Mouse (Mus musculus) frontal cortex, postnatal 36 days (tissue): ENCODE data around the gene Pcdh9.

ENCODE experiments used
- DNase-seq, 2 experiments: peaks; one replicate each; pipeline ENCODE4 v3.0.0; 2022; ENCODE audit warnings: low spot score in 2 of 2

Pcdh9 gene

DNA sequence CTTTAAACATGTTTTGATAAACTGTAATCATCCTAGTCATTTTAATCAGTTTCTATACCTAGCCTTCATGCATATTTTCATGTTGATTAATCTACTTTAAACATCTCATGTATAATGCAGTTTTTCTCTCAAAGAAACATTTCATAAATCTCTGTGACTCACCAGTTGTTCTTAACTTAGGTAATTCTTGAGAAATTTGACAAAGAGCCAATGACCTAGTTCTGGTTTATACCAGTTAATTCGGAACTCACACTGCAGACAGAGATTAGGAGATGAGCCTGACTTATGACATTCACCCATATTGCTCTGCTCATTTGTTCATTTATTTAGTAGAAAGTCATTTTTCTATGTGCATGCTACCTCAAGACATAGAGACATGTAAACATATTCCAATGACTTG is 328.9 kb downstream of the Pcdh9 start:
- DNase-seq, result no peak

DNA sequence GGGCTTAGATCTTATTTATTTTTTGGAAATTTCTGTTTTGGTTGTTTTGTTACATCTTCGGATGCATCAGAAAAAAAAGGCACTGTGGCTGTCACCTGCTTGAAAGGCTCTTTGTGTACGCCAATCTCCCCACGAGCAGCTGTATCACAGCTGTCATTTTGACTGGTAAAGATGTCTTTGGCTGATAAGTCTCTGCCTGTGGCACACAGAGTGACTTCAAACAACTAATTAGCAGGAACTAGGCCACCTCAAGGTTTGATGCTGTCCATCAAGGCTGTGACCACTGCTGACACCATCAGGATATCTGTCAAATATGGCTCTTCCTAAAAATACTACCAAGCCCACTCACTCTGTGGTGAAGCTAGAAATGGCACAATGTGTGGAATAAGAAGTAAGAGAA is 336.7 kb downstream of the Pcdh9 start:
- no peak for DNase-seq

DNA sequence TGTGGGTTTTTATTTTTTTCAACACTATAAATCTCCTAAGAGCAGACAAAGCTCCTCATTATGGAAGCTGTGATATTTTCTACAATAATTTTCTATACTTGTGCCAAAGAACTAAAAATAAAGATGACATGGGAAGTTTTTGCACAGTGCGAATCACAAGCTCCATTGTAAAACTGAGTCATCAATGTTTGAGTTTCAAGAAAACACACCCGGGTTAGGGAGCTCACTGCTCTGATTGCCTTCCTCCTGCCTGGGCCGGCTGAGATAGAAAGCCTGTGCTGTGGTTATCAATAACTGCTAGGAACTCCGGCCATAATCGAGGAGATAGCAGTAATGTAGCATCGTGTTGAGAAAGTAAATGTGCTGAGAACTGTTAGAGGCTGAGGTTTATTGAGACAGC is 344.9 kb downstream of the Pcdh9 start:
- peak in 1 of 2 experiments; percentile 51 for DNase-seq

DNA sequence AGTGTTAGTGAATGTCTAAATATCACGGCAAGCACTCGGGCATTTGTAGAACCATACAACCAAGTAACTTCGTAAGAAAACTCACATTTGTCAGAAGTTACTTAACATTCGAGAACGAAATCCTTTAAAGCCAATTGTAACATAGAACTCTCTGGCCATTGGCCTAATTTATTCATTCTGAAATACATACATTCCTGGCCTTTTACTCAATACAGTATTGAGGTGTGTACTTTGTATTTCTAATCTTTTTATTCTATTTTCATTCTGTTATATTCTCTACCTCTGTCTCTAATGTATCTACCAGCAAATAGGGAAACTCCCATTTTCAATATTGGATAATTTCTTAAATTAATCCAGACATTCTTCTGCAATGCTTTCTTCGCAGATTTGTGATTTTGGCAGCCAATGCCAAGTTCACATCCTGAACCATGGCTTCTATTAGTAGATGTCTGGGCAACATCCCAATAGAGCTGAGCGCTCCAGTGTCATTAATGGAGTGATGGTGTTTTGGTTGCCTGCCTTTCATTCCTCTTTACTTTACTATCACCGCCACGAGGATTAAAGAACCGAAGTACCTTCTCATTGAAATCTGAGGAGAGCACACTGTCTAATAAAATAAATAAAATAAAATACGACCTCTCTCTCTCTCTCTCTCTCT is 346.4 kb downstream of the Pcdh9 start:
- no peak for DNase-seq

DNA sequence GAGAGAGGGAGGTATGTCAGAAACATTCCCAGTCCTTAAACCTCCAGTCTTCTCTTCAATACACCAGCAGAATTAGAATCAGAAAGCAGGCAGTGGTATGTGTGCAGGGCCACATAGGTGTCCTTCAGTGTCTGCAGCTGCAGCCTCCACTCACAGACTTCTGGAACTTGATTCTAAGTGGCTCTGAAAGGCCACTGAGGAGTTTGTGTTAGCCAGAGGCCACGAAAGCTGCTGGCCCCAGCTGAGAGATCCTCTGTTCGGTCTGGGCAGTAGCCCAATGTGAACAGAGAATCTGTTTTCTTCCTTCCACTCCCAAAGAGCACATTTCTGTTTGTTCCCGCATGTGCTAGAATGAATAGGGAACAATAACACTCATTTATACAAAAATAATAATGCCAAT is 346.9 kb downstream of the Pcdh9 start:
- DNase-seq, result peak; percentile 31 to 66

DNA sequence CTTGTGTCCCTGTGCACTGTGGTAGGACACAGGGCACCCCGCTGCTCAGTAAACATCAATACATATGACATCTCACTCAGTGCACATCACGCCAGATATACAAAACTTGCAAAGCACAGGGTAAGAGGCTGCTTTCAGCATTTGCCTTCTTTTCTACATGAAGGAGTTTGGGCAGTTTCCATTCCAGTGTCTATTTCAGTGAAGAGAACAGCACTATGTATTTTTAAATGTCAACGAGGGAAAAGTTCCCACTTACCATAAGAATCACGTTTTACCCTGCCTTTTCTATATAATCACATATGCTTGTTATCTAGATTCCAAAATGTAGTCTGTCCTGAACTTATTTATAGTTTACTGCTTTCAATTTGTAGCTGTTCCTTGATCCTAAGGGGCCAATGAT is 355.6 kb downstream of the Pcdh9 start:
- DNase-seq, result no peak

DNA sequence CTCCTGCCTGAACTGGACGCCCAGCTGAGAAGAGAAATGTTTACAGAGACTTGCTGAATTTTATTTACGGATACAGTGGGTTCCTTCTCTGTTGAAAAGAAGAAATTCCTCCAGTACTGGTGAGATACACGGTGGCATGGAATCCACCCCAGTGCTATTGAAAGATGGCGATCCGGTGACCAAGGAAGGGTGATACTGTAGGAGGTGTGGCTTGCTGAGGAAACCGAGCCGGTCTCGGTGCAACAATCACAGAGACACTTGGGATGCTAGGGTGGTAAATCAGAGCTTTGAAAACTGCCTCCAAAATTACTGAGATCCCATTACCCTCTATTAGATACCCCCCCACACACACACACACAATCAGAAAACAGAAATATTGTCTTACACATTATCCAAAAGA is 367.0 kb downstream of the Pcdh9 start:
- no peak for DNase-seq

DNA sequence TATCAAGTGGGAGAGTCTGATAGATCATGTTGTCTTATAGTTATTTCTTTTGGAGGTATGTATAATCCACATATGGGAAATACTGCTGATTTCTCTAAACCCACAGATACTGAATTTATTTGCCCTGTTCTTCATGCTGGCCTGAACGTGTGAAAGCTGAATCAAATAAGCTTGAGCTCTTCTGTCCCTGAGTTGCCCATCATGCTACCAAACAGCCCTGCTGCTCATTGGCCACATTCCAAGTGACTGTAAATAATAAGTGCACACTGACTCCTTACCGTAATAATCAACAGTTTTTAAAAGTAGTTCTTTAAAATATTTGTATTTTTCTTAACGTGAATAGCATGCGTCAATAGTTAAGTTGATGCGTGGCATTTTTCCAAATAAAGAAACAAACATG is 370.3 kb downstream of the Pcdh9 start:
- DNase-seq, result no peak

DNA sequence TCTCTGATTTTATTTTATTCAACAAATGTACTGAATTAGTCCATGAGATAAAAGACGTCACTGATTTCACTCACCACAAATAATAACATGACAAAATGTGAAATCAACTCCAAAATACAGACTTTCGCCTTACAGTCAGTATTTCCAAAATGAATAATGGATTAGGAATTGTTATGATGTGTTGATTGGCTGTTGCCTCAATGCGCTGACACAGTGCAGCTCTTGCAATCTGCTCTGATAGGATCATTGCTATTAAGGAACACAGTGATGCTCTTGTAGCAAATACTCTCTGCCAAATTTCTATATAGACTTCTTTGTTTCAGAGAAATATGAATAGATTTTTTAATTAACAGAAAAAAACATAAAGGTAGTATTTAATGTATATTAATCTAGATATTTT is 373.8 kb downstream of the Pcdh9 start:
- no peak for DNase-seq

DNA sequence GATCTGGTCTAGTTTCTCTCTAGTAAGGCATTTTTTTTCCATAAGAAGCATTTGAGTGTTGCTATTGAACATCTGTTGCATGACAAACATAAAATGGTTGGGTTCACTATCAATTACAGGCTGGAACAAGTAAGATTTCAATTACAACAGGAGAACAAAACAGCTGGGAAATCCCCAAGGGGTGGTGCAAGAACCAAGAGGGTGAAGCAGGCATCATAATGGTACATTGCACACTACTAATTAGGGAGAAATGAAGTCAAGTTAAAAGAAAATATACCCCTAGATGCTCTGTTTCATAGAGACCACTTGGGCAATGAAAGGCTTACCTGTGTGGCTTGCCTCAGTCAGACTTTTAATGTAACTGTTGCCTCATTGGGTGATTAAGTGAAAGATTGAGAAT is 384.4 kb downstream of the Pcdh9 start:
- DNase-seq, result no peak

DNA sequence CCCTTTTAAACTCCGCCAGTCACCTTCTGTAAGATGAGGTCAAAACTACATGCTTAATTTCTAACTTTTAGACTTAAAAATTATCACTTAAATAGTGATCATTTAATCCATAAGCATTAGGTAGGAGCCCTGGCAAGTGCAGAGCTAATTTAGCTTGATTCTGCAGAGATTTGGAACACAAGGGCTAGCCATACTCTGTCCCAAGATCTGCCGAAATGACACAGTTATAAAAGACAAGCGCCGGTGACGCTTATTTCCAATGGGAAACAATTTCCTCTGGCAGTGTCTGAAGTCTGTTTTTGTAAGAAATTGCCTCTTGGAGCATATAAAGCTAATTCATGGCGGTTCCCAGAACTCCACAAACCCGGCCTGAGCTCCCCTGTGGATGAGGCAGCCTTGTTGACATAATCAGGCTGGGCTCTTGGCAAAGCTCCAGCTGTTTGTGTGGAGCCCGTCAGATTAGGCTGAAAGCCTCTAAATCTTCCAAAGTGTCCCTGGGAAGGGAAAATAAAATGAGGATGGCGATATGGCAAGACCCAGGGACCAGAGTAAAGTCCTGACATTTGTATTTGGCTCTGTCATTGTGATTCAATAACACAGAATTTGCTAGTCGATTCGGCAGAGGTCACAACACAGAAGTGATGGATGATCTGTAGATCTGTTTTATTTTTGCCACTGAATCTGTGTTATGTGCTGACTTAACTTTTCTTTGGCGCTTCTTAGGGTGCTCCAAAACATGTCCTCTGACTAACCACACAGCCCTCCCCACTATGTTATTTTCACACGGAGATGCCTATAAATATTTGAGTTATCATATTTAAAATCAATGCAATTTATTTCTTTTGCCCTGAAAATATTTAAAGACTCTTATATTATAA is 391.4 kb downstream of the Pcdh9 start:
- DNase-seq, result peak; percentile 27 to 37

DNA sequence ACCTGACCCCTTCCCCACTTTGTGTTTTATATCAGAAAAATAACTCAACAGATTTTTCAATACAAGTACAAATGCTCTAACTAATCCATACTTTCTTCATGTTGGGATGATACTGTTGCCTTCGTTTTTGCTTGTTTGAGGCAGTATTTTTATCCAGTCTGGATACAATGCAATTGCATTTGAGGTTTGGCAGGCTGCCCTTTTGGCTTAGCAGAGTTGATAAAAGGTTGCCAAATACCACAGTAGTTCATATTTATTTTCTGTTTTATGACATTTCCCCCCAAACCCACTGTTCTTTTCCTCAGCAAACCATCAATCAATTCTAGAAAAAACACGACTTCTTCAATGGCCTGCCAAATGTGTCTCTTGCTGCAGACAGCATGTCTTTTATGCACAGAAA is 415.5 kb downstream of the Pcdh9 start:
- DNase-seq, result no peak

DNA sequence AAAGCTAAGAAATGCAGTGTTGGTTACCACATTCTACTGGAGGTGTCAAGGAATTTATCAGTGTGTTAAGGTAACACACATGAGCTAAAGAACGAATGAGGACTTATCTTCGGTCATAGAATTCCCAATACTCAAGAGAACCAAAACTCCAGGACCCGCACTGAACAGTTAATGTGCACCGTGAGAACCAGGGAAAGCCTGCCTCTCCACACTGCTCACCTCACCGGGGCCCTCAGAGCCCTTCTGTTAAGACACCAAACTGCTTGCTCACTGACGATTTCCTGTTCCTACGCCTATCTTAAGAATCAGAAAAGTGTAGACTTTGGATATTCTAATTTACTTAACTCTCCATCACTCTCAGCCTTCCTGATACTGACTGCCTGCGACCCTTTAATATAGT is 418.0 kb downstream of the Pcdh9 start:
- no peak for DNase-seq

DNA sequence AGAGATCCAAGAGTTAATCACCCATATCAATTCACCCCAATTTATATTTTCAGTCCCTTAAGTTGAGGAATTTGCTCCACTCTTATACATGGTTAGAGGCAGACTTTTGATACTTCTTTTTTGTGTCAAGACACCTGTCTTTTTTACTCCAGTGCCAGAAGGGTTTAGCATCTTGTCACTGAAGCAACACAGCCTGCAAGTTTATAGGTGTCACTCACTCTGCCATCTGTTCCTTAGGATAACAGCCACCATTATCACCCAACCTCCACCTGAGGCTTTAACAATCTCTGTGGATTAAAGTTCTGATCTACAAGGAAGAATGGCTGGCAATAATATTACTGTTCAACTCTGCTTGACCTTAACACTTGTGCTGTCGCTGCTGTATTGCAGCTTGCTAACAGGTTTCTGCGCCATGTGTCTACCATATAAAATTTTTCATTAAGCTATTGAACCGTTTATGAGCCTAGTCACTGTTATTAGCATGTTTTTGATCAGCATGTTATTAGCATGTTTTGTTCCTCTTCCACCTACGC is 427.1 kb downstream of the Pcdh9 start:
- no peak for DNase-seq

DNA sequence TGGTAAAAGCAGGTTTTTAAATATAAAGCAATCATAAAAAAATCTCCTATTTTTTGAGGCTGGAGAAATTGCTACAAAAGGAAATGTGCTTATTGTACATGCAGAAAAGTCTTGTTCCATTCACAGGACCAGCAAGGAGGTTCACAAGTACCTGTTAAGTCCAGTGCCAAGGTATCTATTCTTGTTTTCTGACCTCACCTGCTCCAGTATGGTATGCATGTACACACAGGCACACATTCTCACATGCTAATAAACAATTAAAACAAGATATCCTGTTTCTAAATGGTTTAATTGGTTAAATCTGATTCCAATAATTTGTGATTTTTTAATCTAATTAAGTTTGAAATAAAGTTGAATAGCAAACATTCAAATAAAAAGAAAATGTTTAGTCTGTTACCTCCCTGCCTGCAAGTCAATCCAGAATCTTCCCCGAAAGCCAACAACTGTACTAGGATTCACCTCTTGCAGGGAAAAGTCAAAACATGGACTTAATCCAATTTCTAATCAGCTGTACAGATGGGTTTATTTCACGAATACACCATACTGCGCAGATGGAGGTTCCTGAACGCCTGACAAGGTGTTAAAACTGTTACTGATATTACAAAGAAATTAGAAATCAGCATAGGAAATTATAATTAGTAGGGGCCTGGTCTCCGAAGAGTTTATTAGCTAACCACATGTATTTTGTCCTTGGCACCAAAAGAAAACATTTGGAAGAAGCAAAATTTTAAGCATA is 439.4 kb downstream of the Pcdh9 start:
- DNase-seq, result no peak

DNA sequence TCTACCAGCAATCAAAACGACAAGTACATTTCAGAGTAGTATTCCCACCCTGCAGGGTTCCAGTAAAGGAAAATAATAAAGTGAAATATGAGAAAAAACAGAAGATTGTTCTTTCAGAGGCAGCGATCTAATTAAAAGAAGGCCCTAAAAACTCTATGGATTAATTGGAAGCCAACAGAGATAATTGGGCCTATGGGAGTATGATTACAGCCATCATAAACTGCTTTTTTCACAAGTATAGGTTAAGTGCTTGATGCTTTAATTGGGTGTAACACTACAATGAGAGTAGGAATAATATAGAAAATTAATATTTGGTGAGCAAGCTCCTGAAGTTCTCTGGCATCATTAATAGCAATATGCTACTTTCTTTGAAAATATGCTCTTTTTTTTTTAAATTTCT is 448.6 kb downstream of the Pcdh9 start:
- DNase-seq, result no peak

DNA sequence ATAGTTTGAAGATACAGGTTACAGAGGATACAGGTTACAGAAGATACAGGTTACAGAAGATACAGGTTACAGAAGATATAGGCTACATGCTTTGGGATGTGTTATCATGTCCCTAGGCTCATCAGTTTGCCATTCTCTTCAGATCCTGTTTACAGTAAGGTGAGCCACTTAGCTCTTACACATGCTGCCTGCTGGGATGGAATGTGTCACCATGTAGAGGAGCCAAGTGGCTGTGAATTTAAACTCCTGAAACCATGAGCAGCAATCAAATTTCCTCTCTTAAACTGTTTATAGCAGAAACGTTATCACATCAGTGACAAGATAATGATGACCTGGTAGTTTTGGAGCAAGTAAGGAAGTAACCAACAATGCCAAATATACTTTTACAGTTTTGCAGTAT is 453.3 kb downstream of the Pcdh9 start:
- DNase-seq, result no peak

DNA sequence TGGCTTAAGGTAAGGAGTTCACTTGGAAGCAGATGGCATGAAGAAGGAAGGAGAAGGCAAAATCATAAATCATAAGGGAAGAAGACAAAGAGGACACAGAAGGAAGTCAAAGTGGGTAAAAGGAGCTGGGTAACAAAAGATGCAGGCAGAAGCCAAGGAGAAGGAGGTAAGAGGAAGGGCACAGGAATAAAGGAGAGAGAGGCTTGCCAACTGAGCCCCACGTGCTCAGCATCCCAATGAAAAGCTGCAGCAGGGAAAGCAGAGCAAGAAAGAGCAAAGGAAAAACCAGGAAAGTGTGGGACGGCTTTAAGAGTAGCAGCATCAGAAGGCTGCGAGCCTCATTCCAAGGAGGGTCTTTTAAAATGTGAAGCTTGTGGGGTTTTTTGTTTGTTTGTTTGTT is 473.7 kb downstream of the Pcdh9 start:
- peak; percentile 28 to 41 for DNase-seq

DNA sequence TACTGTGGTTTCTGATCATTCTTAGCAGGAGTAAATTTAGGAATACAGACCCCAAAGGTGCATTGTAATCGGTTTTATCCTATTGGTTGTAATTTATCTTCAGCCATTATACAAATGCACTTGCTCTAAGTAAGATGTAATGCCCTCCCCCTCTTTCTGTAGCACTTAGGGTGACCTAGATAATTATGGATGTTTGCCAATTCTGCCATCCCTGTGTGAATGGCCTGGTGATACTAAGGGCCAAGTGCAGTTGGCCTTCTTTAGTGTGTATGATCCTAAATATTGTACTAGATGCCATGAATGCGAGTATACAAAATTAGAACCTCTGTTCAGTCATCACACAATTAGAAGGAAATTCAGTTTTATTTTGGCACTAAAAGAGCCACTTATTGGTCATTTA is 475.0 kb downstream of the Pcdh9 start:
- DNase-seq, result no peak

DNA sequence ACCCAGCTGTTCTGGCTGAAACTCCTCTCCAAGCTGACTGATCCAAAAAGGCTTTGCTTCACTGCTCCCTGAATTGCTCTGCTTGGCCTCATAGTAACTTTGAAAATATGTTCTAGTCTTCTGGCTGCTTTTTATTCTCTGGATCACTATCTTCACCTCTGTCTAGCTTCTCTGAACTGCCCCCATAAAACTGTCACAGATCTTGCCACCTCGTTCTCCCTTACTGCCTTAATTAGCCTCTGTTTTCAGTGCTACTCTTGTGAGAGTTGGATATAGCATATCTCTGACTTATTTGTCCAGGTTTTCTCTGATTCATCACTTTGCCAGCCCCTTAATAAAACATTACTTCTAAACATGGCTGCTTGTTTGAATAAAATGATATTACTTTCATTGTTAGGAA is 481.2 kb downstream of the Pcdh9 start:
- DNase-seq, result no peak

DNA sequence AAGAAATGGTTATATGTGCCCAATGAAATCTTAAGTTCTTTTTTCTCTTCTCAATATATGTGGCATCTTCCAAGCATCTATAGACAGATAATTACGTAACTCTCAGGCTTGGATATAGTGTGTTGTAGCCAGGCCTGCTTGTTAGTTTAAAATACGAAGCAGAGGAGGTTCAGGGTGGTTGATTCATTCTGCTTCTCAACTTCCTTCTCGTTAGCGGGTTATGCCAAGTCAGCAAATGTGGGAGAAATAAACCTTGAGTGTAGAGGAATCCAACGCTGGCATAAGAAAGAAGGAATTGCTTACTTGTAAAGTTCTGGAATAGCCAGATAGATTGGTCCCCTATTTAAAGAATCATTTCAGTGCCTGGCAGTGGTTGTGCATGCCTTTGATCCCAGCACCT is 482.7 kb downstream of the Pcdh9 start:
- peak; percentile 4 to 12 for DNase-seq

DNA sequence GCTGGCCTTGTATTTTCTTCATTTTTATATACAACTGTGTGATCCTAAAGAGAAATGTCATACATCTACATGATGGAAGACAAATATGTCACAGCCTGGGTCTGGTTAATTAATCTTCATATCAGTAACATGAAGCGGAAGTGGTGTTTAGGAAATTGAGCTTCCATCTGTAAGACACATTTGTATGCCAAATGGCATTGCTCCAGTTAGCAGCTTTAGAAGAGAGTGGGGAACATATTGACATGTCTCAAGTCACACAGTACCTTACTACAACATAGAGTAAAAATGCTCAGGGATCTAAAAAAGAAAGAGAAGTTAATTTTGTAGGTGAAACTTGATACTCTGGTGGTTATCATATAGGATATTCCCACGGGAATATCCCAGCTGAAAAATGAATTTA is 505.4 kb downstream of the Pcdh9 start:
- DNase-seq, result no peak

DNA sequence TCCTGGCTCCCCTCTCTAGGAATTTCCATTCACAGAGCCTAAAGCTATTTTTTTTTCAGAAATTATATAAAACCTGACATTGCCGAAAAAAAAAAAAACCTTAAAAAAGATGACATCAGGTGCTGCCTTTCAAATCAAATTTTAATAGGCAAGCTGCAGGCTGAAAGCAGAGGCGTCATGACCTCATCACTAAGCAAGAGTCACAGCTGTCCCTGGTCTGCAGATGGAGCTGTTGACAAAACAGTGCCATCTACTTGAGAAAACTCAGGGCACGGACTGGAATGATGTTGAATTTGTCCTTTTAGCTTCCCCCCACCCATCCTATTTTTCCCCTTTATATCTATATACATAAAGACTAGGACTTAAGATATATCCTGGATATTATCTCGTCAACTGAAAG is 509.3 kb downstream of the Pcdh9 start:
- peak; percentile 9 to 37 for DNase-seq
